Mouse (Mus musculus) CD4-positive helper T cell, adult 2 months (primary cell): ENCODE data around the gene Rdh11.

Experiments
- DNase-seq: peaks from one replicate; pipeline ENCODE4 v3.0.0-alpha.2; 2012; ENCODE audit warnings: low read depth, missing footprints, low spot score

Rdh11 gene

GRCm38 (mm10) chr12:79139417-79139816, 52.7 kb downstream of the Rdh11 start:
- no peak for DNase-seq

DNA sequence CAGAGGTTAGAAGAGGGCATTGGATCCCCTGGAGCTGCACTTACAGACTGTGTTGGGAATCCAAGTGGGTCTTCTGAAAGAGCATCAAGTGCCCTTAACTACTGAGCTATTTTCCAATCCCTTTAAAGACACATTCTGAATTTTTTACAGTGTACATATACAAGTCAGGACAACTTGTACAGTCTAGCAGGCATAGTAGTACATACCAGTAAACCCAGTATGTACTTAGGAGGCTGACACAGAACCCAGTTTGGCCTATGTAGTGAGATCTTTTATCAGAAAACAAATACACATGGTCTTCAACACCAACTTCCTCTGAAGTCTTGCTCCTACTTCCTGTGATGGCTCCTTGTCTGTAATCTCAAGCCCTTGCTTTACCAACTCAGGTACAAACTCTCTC, 53.1 kb downstream of the Rdh11 start:
- no peak for DNase-seq

DNA sequence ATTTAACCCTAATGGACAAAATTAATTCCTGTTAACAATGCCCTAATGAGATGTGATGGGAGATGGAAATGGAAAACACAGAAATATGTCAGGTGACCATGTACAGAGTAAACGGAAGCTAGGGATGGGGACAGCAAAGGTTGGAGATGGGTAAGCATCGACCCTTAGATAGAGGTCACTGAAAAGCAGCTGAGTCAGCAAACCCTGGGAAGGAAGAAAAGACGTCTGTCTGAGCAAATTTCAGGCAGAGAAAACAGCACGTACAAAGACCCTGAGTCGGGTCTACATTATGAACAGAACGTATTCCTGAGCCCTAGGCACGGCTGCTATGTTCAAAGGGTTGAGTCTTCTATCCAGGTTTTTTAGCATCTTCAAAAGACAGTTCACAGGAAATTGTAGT, 55.1 kb downstream of the Rdh11 start:
- DNase-seq, result no peak

GRCm38 (mm10) chr12:79135105-79135504, 57.0 kb downstream of the Rdh11 start:
- no peak for DNase-seq

DNA sequence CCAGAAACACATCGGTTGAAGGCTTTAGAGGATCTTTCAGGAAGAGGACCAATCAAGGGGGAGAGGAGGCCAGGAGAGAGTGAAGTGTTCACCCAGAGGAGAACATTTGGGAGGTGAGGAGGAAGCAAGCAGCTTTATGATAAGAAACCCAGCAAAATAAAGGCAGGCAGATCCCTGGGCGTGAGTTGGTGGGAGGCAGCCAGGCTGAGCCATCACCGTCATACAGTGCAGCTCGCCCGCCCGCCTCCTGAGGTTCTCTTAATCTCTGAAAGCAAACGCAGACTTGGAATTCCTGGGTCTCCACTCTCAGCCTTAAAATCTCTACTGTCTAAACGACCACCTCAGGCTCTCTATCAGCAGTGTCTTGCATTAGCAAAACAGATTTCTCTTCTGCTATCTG, 57.4 kb downstream of the Rdh11 start:
- DNase-seq, result no peak

- no peak for DNase-seq
Measured at GRCm38 (mm10) chr12:79131706-79132460, 60.2 kb downstream of the Rdh11 start.

GRCm38 (mm10) chr12:79131178-79131675, 60.9 kb downstream of the Rdh11 start:
- peak; percentile 6 for DNase-seq

DNA sequence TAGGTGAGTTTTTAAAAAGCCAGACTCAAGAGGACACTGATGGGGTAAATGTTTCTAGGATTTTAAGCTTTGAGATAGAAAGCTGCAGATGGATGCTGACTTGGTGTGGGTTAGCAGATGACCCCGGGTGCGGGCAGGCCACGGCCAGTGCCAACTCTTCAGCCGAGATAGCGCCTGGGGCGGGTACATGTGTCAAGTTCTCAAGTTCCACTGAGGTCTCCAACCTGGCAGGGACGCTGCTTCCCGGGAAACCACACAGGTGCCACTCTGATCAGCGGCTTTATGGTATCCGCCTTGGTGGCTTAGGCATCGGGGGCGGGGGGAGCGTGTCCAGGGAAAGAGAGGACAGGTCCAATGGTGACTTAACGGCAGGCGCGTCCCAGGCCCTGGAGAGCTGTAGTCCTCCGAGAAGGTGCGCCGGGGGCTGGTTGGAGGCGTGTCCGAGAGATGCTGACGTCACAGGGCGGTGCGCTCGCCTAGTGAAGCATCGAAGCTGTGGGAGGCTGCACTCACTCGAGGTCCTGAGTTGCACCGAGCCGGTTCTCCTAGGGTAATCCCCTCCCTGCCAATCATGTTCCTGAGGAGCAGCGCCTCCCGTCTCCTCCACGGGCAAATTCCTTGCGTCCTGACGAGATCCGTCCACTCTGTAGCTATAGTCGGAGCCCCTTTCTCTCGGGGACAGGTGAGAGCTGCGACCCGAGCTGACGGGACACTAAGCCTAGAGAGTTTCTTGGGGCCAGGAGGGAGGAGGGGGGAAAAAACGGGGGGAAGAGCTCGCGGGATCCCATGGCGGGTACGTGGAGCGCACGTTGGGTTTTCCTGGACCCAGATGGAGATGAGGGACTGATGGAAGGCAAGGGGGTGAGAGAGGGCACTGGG, 61.6 kb downstream of the Rdh11 start, which contains the start of gene Arg2:
Arg2 (plus strand) TSS at position 479 of the 879 bp plus-strand sequence.
- peak; percentile 81 for DNase-seq
